Mouse (Mus musculus): ENCODE data around the gene Fbxo11.

DNA sequence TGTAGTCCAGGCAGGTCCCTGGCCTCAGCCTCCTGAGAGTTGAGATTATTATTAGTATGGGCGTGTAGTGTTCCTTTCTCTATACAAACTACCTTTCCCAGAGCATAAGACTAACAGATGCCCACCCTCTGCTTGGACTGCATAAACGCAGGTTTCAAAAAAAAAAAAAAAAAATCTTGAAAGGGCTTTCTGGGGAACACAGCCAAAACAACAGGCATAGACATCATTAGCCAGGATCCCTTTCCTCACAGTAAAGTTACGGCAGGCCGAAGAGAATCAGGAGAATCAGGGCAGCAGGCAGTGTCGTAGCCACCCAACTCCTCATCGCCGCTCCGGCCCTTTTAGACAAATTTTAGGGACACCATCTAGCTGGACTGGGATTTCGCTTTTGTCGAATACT lies 28.7 kb upstream of the Fbxo11 start:
- no peak for TF ChIP-seq TAL1 (IDR thresholded peaks at IDR 0.05; ENCODE audit: low read length)
- TF ChIP-seq GATA1 (IDR thresholded peaks at IDR 0.05; ENCODE audit: low read length), result no peak

Measured in erythroblast, embryonic 14.5 days (primary cell).